In the genomic region with DNA sequence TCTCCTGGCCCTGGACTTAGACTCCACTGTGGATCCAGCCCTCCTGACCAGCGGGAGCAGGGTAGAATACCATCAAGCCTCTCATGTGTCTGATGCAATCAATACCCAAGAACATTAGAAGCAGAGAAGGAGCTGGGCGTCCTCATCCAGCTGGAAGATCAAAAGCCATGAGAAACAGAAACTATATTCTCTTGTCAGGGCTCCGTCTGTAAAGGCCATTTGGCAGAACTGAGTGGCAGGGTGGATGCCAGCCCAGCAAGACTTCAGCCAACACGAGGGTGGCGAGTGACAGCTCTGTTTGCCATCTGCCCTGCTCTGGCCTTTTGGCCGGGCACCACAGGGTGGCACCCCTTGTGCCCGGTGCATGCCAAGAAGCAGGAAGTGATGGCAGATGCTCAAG, we compare ENCODE assay signal across 11 mouse cellular contexts. TPM values are rescaled to one million over a fixed set of nuclear protein-coding genes. Genes with fewer than 3 reads are reported as not detected.
DNase-seq lines count a peak whose midpoint lies in the region; ATAC-seq and TF ChIP-seq lines count a peak whose summit lies in the region.
"Had no signal": no experiment of that assay in that cellular context is flagged by ENCODE, and none has a peak within 500 bp of the region (broad histone marks: within the 10 kb centered on the region; RNA-seq: fewer than 3 reads in every experiment).

No protein-coding gene starts in this region.

- H3K27me3 ChIP-seq in lung, postnatal 0 days (replicated peaks; ENCODE audit: insufficient read depth, low read length), result no peaks in the 10 kb centered on the region
- H3K27me3 ChIP-seq: limb, embryonic 12.5 days had no signal

- WGBS in lung, postnatal 0 days, result 55% methylated on average over 7 of the region's 7 CpGs

- ATAC-seq in lung, postnatal 0 days, result no peak
- no peak for ATAC-seq in megakaryocyte progenitor cell, adult 5-6 weeks (replicated peaks; ENCODE audit: poor library complexity)

- no peak overlapping the region for H3K27ac ChIP-seq in lung, postnatal 0 days (ENCODE audit: low read length)
- H3K27ac ChIP-seq: heart, embryonic 15.5 days; limb, embryonic 12.5 days had no signal

- H3K4me2 ChIP-seq in lung, postnatal 0 days (replicated peaks; ENCODE audit: low read depth, low read length), result no peak overlapping the region
- H3K4me2 ChIP-seq: heart, embryonic 15.5 days; limb, embryonic 12.5 days had no signal

- TF ChIP-seq EP300 in lung, postnatal 0 days (IDR thresholded peaks at IDR 0.05), result no peak

- no peak overlapping the region for H3K4me3 ChIP-seq in lung, postnatal 0 days (ENCODE audit: low read depth, low read length)
- H3K4me3 ChIP-seq: heart, embryonic 15.5 days; limb, embryonic 12.5 days had no signal

- no peaks in the 10 kb centered on the region for H3K4me1 ChIP-seq in lung, postnatal 0 days (ENCODE audit: insufficient read depth, low read depth, low read length)
- H3K4me1 ChIP-seq: heart, embryonic 15.5 days had no signal

- no peaks in the 10 kb centered on the region for H3K9me3 ChIP-seq in lung, postnatal 0 days (ENCODE audit: low read length)
- H3K9me3 ChIP-seq: heart, embryonic 15.5 days; limb, embryonic 12.5 days had no signal

- intact Hi-C loops in heart, postnatal 10 days (cut with DNase I), result no loop called here

- H3K9ac ChIP-seq in lung, postnatal 0 days (replicated peaks; ENCODE audit: low read depth), result no peak overlapping the region
- H3K9ac ChIP-seq: heart, embryonic 15.5 days; limb, embryonic 12.5 days had no signal

- TF ChIP-seq CTCF in lung, postnatal 0 days (IDR thresholded peaks at IDR 0.05), result no peak

- no peaks in the 10 kb centered on the region for H3K36me3 ChIP-seq in lung, postnatal 0 days (ENCODE audit: insufficient read depth, low read length)
- H3K36me3 ChIP-seq: heart, embryonic 15.5 days; limb, embryonic 12.5 days had no signal

- peak; percentile 27 to 63 for DNase-seq in layer of hippocampus, postnatal 14 days (ENCODE audit: low spot score in 2 of 2)
- no peak for DNase-seq in layer of hippocampus, adult 18-20 months (ENCODE audit: low spot score in 2 of 2)
- peak; percentile 57 for DNase-seq in adrenal gland, postnatal 10 days
- peak; percentile 97 for DNase-seq in cerebellum, adult 8-10 months
- DNase-seq in heart, postnatal 10 days, result peak; percentile 11 to 22
- DNase-seq in lung, postnatal 0 days (ENCODE audit: low spot score), result no peak
- DNase-seq: kidney, adult 9 months; lung, postnatal 36 days had no signal

RNA-seq across cellular contexts. Expression of gene Glce, which starts 30.8 kb away (rescaled TPM):
- 10 to 100 TPM; 19.6 to 22.5 TPM for total RNA-seq in layer of hippocampus, postnatal 14 days (2021)
- 10 to 100 TPM; 20.8 to 31.0 TPM for total RNA-seq in layer of hippocampus, adult 18-20 months (2021)
- total RNA-seq in adrenal gland, postnatal 10 days (2021), result 10 to 100 TPM; 23.2 to 25.1 TPM
- 10 to 100 TPM; 14.6 to 15.3 TPM for total RNA-seq in heart, postnatal 10 days (2021)
- polyA plus RNA-seq in lung, postnatal 0 days (2015; fragmentation: Nextera tagmentation; extraction: Ambion mirVana), result 8.5 and 9.6 TPM in 2 replicates
- total RNA-seq in megakaryocyte progenitor cell, adult 5-6 weeks (2015), result 17.1 and 19.7 TPM in 2 replicates
- 18.0 and 20.3 TPM in 2 replicates for total RNA-seq in megakaryocyte progenitor cell, adult 5-6 weeks (2017)

Comparison
In these comparisons a context has a peak if more than half of its experiments do, and no peak if none do; other contexts are left out.
1. DNase-seq: peak in layer of hippocampus, postnatal 14 days (2 of 2), adrenal gland, postnatal 10 days (single experiment), cerebellum, adult 8-10 months (single experiment) and heart, postnatal 10 days (2 of 2); none in layer of hippocampus, adult 18-20 months (0 of 2) and lung, postnatal 0 days (single experiment).